Mouse (Mus musculus): ENCODE data around the gene Atl3. TPM values are rescaled to one million over a fixed set of nuclear protein-coding genes. Genes with fewer than 3 reads are reported as not detected.
A peak's percentile ranks its signal among the peaks of the same experiment; 100 is the strongest.

Gene Atl3
- polyA plus RNA-seq, 1 experiment from 2014 or later: 7.0 TPM

GRCm38 (mm10) chr19:7521619-7522018 is 27.8 kb downstream of the Atl3 start:
- Histone ChIP-seq H3K4me2 (replicated peaks) (no peak overlapping the region), H3K4me3 (replicated peaks; ENCODE audit: low read length) (no peak overlapping the region), H3K36me3 (replicated peaks; ENCODE audit: control insufficient read depth, insufficient read depth) (peaks cover 68% of the 10 kb centered on the region), H3K27ac (no peak overlapping the region), H3K4me1 (replicated peaks; ENCODE audit: control insufficient read depth, insufficient read depth, low read length) (no peaks in the 10 kb centered on the region), H3K9me3 (ENCODE audit: control insufficient read depth, low read length) (no peaks in the 10 kb centered on the region), H3K27me3 (ENCODE audit: control insufficient read depth, insufficient read depth, low read length) (no peaks in the 10 kb centered on the region), H3K9ac (no peak overlapping the region)
- ATAC-seq (ENCODE audit: low FRiP score): no peak
- DNase-seq (ENCODE audit: low spot score): no peak
- 93% methylated on average over 3 of the region's 3 CpGs for WGBS

- Histone ChIP-seq H3K4me3 (replicated peaks; ENCODE audit: low read length) (no peak overlapping the region), H3K27ac (no peak overlapping the region), H3K27me3 (ENCODE audit: control insufficient read depth, insufficient read depth, low read length) (no peaks in the 10 kb centered on the region), H3K9ac (no peak overlapping the region), H3K36me3 (replicated peaks; ENCODE audit: control insufficient read depth, insufficient read depth) (peaks cover 70% of the 10 kb centered on the region), H3K9me3 (ENCODE audit: control insufficient read depth, low read length) (no peaks in the 10 kb centered on the region), H3K4me1 (replicated peaks; ENCODE audit: control insufficient read depth, insufficient read depth, low read length) (no peaks in the 10 kb centered on the region), H3K4me2 (replicated peaks) (no peak overlapping the region)
- WGBS: 97% methylated on average over 2 of the region's 2 CpGs
- DNase-seq (ENCODE audit: low spot score) (no peak), ATAC-seq (ENCODE audit: low FRiP score) (no peak)
Observed at GRCm38 (mm10) chr19:7522856-7523255, 29.0 kb downstream of the Atl3 start.

GRCm38 (mm10) chr19:7523292-7523691 is 29.5 kb downstream of the Atl3 start:
- no peak overlapping the region for H3K27ac ChIP-seq
- peaks cover 69% of the 10 kb centered on the region for H3K36me3 ChIP-seq (replicated peaks; ENCODE audit: control insufficient read depth, insufficient read depth)
- WGBS: 98% methylated on average over 1 of the region's 1 CpGs
- no peaks in the 10 kb centered on the region for H3K4me1 ChIP-seq (replicated peaks; ENCODE audit: control insufficient read depth, insufficient read depth, low read length)
- H3K4me2 ChIP-seq (replicated peaks): no peak overlapping the region
- H3K27me3 ChIP-seq (ENCODE audit: control insufficient read depth, insufficient read depth, low read length): no peaks in the 10 kb centered on the region
- no peak overlapping the region for H3K9ac ChIP-seq
- ATAC-seq (ENCODE audit: low FRiP score): no peak
- no peak for DNase-seq (ENCODE audit: low spot score)
- H3K9me3 ChIP-seq (ENCODE audit: control insufficient read depth, low read length): no peaks in the 10 kb centered on the region
- no peak overlapping the region for H3K4me3 ChIP-seq (replicated peaks; ENCODE audit: low read length)

- Histone ChIP-seq H3K4me2 (replicated peaks) (no peak overlapping the region), H3K4me3 (replicated peaks; ENCODE audit: low read length) (no peak overlapping the region), H3K9me3 (ENCODE audit: control insufficient read depth, low read length) (no peaks in the 10 kb centered on the region), H3K27ac (no peak overlapping the region), H3K27me3 (ENCODE audit: control insufficient read depth, insufficient read depth, low read length) (no peaks in the 10 kb centered on the region), H3K36me3 (replicated peaks; ENCODE audit: control insufficient read depth, insufficient read depth) (peaks cover 64% of the 10 kb centered on the region), H3K4me1 (replicated peaks; ENCODE audit: control insufficient read depth, insufficient read depth, low read length) (no peaks in the 10 kb centered on the region), H3K9ac (no peak overlapping the region)
- no peak for DNase-seq (ENCODE audit: low spot score)
- ATAC-seq (ENCODE audit: low FRiP score): no peak
Observed at GRCm38 (mm10) chr19:7523781-7524180, 29.9 kb downstream of the Atl3 start.

- no peaks in the 10 kb centered on the region for H3K9me3 ChIP-seq (ENCODE audit: control insufficient read depth, low read length)
- no peaks in the 10 kb centered on the region for H3K4me1 ChIP-seq (replicated peaks; ENCODE audit: control insufficient read depth, insufficient read depth, low read length)
- H3K4me3 ChIP-seq (replicated peaks; ENCODE audit: low read length): no peak overlapping the region
- H3K36me3 ChIP-seq (replicated peaks; ENCODE audit: control insufficient read depth, insufficient read depth): peaks cover 66% of the 10 kb centered on the region
- H3K4me2 ChIP-seq (replicated peaks): no peak overlapping the region
- H3K27me3 ChIP-seq (ENCODE audit: control insufficient read depth, insufficient read depth, low read length): no peaks in the 10 kb centered on the region
- ATAC-seq (ENCODE audit: low FRiP score) (no peak), DNase-seq (ENCODE audit: low spot score) (no peak)
- H3K27ac ChIP-seq: no peak overlapping the region
- 79% methylated on average over 3 of the region's 3 CpGs for WGBS
- H3K9ac ChIP-seq: no peak overlapping the region
Observed at GRCm38 (mm10) chr19:7524879-7525278, 31.0 kb downstream of the Atl3 start.

GRCm38 (mm10) chr19:7528639-7529428 is 35.0 kb downstream of the Atl3 start:
- Histone ChIP-seq H3K27me3 (ENCODE audit: control insufficient read depth, insufficient read depth, low read length) (no peaks in the 10 kb centered on the region), H3K27ac (no peak overlapping the region), H3K9ac (no peak overlapping the region), H3K4me2 (replicated peaks) (no peak overlapping the region), H3K4me3 (replicated peaks; ENCODE audit: low read length) (no peak overlapping the region), H3K4me1 (replicated peaks; ENCODE audit: control insufficient read depth, insufficient read depth, low read length) (no peaks in the 10 kb centered on the region), H3K9me3 (ENCODE audit: control insufficient read depth, low read length) (no peaks in the 10 kb centered on the region), H3K36me3 (replicated peaks; ENCODE audit: control insufficient read depth, insufficient read depth) (peaks cover 72% of the 10 kb centered on the region)
- 55% methylated on average over 7 of the region's 7 CpGs for WGBS
- ATAC-seq (ENCODE audit: low FRiP score) (peak; percentile 70; the same call in 1 of the 2 replicates), DNase-seq (ENCODE audit: low spot score) (peak; percentile 84)

- WGBS: 91% methylated on average over 5 of the region's 5 CpGs
- Histone ChIP-seq H3K36me3 (replicated peaks; ENCODE audit: control insufficient read depth, insufficient read depth) (peaks cover 72% of the 10 kb centered on the region), H3K9me3 (ENCODE audit: control insufficient read depth, low read length) (no peaks in the 10 kb centered on the region), H3K4me1 (replicated peaks; ENCODE audit: control insufficient read depth, insufficient read depth, low read length) (no peaks in the 10 kb centered on the region), H3K9ac (no peak overlapping the region), H3K27me3 (ENCODE audit: control insufficient read depth, insufficient read depth, low read length) (no peaks in the 10 kb centered on the region), H3K27ac (no peak overlapping the region), H3K4me3 (replicated peaks; ENCODE audit: low read length) (no peak overlapping the region), H3K4me2 (replicated peaks) (no peak overlapping the region)
- ATAC-seq (ENCODE audit: low FRiP score): no peak
- no peak for DNase-seq (ENCODE audit: low spot score)
Observed at GRCm38 (mm10) chr19:7531906-7532305, 38.1 kb downstream of the Atl3 start.

- ATAC-seq (ENCODE audit: low FRiP score): no peak
- H3K27me3 ChIP-seq (ENCODE audit: control insufficient read depth, insufficient read depth, low read length): no peaks in the 10 kb centered on the region
- H3K9ac ChIP-seq: no peak overlapping the region
- H3K4me1 ChIP-seq (replicated peaks; ENCODE audit: control insufficient read depth, insufficient read depth, low read length): no peaks in the 10 kb centered on the region
- peak; percentile 36 for DNase-seq (ENCODE audit: low spot score)
- no peak overlapping the region for H3K4me3 ChIP-seq (replicated peaks; ENCODE audit: low read length)
- peaks cover 66% of the 10 kb centered on the region for H3K36me3 ChIP-seq (replicated peaks; ENCODE audit: control insufficient read depth, insufficient read depth)
- 62% methylated on average over 5 of the region's 5 CpGs for WGBS
- no peaks in the 10 kb centered on the region for H3K9me3 ChIP-seq (ENCODE audit: control insufficient read depth, low read length)
- H3K4me2 ChIP-seq (replicated peaks): no peak overlapping the region
- H3K27ac ChIP-seq: 0 out of 2 replicates have a peak overlapping the region, but pooled peaks have one; percentile 9
Observed at GRCm38 (mm10) chr19:7533891-7534290, 40.1 kb downstream of the Atl3 start.

- Histone ChIP-seq H3K27me3 (ENCODE audit: control insufficient read depth, insufficient read depth, low read length) (no peaks in the 10 kb centered on the region), H3K9ac (no peak overlapping the region), H3K4me3 (replicated peaks; ENCODE audit: low read length) (no peak overlapping the region), H3K4me2 (replicated peaks) (no peak overlapping the region), H3K9me3 (ENCODE audit: control insufficient read depth, low read length) (peaks cover 2% of the 10 kb centered on the region), H3K36me3 (replicated peaks; ENCODE audit: control insufficient read depth, insufficient read depth) (no peaks in the 10 kb centered on the region), H3K27ac (no peak overlapping the region), H3K4me1 (replicated peaks; ENCODE audit: control insufficient read depth, insufficient read depth, low read length) (no peaks in the 10 kb centered on the region)
- ATAC-seq (ENCODE audit: low FRiP score) (no peak), DNase-seq (ENCODE audit: low spot score) (no peak)
- WGBS: 94% methylated on average over 3 of the region's 3 CpGs
Observed at GRCm38 (mm10) chr19:7548924-7549323, 55.1 kb downstream of the Atl3 start.
